Mouse (Mus musculus) cerebellum, postnatal 25 days (tissue): ENCODE results near the gene Fads2.
"Not testable (repeated sequence)": the region's sequence is repeated elsewhere in the genome, so short reads cannot be mapped to it uniquely, and the experiment has no call there.

ENCODE experiments used
- DNase-seq, 2 experiments: peaks; one replicate each; pipeline ENCODE4 v3.0.0; 2021; ENCODE audit warnings: mixed read lengths in 2 of 2

Fads2 gene

DNA sequence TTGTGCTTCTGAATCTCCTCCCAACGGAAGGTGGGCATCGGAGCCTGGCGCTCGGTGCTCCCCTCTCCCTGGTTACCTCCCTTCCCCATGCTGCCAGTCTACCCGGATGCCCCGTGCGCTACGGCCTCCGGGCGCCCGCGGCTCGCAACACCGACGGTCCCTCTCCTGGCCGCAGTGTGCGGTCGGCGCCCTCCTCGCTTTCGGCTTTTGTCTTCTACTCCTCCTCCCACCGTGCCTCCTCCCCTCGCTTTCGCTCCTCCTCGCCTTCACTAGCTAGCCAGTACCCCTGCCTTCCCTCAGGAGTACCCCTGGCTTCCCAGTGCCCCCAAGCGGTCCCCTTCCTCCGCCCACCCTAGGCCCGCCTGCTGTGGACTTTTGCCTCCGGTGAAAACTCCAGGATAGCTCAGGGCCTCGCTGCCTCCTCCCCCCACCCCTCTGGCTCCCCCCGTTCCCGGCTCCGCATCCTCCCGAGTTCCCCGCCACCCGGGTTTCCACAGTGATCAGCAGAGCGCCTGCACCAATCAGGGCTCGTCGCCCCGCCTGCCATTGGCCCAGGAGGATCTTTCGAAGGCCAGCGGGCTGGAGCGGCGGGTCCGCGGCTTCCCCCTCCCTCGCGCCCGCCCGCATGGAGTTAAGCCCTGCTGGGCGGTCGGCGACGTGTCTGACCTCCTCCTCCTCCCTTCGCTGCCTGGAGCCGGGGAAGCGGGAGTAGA, at the start of gene Fads2:
Gene Fads2 (minus strand): TSS at position 406 of the 713 bp plus-strand sequence.
- DNase-seq = peak; percentile 79 to 84

DNA sequence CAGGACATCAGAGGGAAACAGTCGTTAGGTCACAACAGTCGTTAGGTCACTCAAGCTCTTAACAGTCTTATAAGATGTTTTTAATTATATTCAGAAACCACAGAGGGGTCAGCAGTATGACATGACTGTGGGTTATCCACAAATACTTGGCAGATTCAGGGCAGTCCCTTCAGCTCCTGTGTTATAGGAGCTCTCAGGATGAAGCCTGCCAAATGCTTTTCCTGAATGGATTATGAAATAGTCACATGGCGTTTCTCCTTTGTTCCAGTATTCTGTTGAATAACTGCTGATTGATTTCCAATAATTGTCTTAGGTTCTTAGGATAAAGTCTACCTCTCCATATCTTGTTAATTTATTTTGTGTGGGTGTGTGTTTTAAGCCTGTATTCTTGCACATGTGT, 47.6 kb upstream of the Fads2 start:
- DNase-seq = no peak

DNA sequence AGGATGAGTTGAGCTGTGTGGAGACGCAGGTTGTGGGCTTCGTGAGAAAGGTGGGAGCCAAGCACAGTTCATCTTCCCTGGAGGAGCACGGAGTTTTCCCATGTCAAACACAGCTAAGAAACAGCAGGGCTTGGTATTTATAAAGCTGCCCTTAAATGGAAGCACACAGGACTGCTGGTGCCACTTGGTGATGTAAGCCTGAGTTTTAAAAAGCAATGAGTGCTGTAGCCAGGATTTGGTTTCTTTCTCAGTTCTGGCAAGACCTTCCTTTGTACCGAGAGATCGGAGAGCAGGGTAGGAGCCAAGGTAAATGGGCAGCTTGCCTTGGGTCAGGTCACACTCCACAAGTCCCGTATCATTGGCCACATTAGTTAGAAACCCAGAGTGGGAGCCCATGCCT, 47.0 kb upstream of the Fads2 start:
- no peak for DNase-seq

DNA sequence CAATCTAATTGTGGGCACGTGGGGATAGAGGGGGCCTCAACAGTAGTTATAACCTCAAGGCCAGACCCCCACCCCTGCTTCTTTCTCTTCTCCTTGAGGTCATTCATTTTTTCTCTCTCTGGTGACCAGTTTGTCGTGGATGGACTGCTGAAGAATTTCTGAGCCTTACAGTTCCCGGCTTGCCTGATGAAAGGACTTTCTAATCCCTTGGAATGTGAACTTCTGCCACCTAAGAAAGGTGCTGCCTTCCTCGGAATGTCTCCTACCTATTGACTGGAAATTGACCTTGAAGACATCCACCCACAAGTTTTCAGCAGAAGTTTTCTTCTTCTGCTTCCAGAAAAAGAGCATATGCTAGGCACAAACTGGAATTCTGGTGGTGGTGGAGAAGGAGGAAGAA, 42.9 kb upstream of the Fads2 start:
- no peak for DNase-seq

DNA sequence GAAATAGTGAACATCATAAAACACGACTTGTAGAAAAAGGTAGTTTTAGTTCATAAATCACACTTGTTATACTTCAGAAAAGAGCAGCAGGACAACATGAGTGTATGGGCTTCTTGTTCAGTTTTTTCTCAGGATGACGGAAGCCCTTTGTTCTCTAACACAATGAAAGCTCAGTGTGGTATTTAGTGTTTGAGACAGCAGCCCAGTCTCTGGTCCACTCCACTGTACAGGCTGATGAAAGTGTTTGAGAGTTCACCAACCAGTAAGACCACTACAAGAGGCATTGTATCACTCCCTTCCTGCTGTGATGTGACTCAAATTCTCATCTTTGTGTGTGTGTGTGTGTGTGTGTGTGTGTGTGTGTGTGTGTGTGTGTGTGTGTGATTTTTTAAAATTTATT, 42.1 kb upstream of the Fads2 start:
- DNase-seq = no peak

DNA sequence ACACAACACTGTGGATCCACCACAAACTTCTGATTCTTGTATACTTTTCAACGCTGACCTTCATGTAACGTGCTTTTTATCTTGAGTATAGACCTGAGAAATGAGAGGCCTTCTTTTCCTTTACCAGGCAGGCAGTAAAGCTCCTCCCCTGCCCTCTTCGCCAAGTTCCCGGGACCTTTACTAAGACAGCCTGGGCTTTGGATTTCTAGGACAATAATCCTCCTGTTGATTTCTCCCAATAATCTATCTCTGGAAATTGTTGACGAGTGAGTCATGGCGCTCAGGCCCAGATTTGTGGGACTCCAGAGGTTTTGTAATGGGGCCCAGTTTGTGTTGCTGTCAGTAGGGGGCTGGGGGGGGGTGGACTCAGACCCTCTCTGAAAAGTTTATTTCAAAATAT, 38.2 kb upstream of the Fads2 start:
- DNase-seq = no peak

DNA sequence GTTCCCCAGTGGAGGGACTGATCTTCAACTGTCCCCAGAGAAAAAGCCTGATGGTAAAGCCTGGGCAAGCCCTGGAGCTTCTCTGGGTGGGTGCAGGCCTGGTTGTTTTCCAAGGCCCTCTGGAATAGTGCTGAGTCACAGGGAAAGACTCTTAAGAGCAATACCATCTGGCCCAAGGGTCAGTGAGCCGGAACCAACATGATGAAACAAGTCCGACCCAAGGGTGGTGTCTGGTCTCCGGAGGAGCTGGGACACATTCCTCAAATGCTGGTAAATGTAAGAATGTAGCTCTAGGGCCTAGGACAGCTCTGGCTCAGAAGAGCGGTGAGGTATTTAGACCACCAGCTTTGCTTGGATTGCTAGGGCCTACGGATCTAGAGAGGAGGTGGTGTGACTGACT, 35.9 kb upstream of the Fads2 start:
- DNase-seq = no peak

DNA sequence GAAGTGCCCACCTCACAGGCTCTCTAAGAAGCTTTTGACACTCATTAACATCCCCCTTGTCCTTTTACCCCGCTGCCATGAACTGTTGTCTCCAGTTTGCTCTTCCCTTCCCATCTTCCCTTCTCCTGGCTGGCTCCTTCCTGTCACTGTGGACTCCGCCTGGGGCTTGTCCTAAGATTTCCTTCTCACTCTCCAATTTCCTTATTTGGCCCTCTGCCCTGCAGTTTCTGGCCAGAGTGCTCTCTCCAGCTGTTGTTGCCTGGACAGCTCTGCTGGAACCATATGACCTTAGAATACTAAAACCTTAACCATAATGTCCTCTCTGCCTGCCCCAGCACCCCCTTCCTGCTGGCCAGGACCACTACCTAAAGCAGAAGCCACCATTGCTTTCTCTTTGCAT, 33.1 kb upstream of the Fads2 start:
- peak in 1 of 2 experiments; percentile 7 for DNase-seq

DNA sequence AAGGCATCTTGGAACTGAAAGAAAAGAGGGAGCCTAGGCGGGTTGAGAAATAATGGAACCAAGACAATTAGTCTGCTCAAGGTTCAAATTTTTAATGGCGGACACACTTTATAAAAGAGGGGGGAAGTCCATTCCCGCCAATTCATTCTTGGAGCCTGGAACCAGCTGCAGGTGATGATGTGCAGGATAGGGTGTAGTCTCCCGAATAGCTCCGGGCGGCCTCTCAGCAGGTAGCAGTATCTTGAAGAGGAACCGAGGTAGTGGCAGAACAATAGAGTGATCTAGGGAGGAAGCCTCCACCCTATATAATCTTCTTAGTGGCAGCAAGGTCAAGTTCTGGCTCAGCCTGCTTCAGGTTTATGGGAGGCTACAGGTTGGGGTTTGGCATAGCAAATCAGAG, 28.0 kb upstream of the Fads2 start:
- not testable (repeated sequence) for DNase-seq

DNA sequence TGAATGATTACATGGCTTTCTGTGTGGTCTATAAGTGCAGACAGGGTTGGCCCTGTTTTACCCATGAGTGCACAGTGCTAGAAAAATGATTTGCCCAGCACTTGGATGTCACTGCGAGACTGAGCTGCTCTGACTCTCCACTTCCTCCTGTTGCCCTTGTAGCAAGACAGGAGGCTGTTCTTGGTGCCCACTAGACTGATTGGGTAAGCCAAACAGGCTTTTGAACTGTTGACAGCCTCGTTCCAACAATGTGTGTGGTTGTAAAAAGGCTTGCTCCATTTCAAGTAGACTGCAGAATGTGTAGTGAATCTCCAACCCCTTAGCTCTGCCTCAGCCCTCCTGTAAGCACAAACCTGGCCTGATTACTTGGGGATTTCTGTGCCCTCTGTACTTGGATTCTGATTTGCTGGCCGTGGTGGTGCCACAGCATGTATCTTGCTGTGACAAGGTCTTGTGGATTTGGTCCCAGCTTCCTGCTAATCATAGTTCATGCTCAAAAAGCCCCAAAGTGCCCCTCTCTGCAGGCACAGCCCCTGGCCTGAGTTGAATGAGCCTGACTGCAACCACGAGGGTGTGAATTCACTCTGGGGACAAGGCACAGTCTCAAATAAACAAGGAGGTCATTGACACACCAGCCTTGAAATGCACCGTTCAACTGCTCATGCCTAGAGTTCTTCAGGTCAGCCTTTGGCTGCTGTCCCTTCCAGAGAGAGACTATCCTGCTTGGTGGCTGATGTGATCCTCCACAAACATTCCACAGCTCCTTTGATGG, 25.1 kb upstream of the Fads2 start:
- no peak for DNase-seq

DNA sequence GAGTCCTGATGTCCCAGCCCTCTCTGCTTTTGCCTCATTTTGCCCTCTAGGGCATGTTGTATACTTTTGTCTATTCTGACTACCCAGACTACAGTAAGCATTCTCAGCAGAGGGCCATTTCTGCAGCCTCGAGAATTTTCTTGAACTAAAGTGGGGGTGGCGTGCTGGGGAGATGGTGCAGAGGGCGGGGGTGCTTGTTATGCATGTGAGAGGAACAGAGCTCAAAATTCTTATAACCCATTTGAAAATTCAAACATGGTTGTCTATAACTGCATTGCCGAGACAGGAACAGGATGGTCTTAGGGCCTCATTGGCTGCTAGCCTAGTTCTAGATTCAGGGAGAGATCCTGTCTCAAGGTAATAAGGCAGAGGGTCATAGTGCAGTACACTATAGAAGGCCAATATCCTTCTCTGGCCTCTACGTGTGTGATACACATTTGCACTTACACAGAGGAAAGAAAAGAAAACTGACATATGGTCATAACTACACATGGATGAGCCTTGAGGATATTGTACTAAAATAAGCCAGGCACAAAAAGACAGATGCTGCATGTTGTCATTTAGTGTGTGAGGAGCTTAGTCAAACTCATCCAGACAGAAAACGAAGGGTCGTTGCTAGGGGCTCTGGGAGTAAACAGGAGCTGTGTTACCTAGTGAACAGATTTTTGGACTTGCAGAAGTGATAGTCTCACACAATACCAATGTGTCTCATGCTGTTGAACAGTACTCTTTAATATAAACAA, 22.5 kb upstream of the Fads2 start:
- DNase-seq = no peak

DNA sequence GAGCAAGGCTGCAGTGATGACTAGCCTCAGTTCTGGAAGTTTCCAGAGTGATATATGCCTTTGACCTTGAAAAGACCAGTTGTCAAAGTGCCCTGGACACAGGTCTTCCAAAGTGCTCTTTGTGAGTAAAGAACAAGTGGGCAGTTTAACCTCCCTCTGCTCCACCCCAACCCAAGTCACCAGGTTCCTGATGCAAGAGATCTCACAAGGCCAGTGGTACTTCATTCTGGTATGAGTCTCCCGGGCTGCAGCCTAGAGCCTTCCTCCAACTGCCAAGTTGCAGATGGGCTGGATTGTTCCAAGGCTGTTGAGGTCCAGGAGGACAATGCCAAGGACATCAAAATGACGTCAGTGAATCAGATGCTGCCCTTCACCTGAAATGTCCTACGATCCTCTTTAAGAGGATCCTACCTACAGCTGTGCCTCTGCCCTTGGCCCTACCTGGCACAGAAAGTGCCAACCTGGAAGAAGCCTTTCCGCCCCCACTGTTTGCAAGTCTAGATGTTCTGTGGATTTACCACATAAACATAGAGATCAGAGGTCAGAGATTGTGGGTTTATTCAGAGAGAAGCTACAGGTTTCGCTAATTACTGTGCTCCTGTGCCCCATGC, 20.6 kb upstream of the Fads2 start:
- no peak for DNase-seq

DNA sequence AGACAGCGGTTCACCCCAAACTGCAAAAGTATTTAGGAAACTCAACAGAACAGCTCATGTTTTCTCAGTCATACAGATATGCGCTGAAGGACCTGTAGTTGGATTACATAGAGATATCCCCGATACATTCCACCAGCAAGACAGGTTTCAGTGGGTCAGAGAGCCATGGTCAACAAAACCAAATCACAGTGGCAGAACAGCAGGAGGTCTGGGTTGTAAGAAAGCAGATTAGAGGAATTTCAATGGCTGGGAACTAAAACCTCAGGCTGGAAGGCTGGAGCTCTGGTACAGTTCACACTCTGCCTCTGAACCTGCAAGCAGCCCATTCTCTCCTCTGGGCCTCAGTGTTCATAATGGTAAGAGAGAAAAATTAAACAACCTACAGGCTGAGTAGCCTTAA, 15.1 kb upstream of the Fads2 start:
- DNase-seq = no peak

DNA sequence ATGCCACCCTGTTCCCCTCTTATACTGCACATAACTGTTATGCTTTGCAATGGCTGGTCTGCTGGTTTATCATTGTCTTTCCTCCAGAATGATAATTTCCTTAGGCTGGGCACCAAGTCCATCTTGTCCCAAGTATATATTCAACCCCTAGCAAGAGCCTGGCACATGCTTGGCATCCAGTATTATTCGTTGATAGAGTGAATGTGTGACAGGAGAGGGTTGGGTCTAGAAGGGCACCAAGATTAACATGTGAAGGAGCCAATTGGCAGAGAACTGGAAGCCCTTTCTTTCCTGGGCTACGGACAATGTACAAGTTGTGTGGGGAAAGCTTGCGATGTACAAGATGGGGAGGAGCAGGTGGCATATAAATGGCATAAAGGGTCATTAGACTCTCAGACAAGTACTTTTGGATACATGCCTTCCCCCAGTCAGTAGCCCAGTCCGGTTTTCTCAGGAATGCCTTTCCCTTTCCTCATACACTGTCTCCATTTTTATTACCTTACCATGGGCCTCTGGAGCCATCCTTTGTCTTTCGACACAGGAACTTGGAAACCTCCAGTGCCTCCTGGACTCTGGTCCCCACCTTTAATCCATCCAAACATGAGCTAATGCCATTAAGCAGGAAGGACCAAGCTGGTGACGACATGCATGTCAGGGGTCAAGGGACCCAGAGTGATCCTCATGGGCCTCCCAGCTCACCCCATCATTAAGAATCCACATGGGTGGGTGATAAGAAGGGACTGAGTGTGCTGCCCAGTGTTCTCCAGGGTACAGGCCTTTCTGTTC, 14.0 kb upstream of the Fads2 start:
- DNase-seq = no peak

DNA sequence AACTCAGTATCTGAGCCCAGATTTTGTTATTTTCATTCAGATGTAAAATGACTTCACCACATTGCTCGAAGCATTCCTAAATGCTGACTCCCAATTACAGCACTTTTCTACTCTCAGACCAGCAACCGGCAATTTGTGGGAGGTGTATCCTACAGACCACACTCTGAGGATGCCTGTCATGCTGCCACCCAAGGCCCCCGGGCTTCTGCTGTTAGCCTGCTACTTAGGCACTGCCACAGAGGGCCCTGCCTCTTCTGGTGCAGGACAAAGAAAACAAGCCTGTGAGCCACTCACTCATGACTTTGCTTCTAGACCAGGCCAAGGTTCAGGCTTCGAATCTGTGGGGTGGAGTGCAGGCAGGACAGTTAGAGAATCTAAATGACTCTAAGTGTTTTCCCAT, 11.4 kb upstream of the Fads2 start:
- no peak for DNase-seq

DNA sequence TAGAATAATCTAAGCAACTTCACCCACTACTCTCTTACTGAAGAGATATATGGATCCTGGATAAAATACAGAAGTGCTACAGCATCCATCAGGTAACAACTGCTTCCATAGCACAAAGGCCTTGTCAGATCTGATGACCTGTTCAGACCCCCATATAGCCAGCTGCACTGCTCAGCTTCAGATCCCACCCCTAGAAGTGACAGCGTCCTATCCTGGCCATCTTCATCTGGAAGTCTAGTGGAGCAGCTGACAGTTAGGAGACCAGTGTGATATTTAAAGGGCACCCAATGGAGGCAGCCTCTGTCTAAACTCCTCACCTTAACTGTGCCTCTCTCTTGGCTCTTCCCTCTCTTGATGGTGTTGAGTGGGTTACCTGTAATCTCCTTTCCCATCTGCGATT, 7.1 kb upstream of the Fads2 start:
- no peak for DNase-seq

DNA sequence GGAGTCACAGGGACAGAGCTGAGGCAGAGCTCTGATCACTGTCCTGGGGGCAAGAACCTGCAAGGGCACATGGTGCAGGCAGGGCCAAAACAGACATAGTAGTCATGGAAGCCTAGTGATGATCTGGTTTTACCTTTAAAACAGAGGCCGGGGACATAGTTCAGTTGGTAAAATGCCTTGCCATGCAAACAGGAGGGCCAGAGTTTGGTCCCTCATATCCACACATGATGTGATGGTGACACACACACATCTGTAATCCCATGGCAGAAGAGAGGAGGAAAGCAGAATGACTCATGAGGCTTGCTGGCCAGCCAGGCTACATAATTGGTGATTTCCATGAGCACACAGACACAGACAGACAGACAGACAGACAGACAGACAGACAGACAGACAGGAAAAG, 6.6 kb upstream of the Fads2 start:
- no peak for DNase-seq

DNA sequence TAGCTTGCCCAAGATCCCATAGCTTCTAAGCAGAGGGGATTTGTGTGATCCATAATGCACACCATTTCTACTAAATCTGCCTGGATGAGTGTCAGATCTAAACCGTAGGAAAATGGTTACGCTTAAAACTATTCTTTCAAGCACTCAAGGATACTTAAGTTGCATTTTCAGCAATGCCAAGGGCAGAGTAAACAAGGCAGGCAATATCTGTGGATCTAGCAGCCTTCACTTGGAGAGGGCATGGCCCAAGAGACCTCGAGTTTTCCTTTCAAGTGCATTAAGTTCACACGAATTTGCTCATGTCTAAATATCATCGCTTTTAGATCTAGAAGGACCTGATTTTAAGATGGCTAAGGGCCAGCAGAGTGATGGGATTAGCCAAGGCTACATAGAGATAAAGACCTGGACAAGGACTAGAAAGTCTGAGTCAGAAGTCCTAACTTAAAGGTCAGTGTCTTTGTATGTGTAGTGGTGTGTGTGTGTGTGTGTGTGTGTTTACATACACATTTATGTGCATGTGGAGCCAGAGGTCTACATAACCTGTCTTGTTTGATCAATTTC, 5.6 kb upstream of the Fads2 start:
- DNase-seq = no peak

DNA sequence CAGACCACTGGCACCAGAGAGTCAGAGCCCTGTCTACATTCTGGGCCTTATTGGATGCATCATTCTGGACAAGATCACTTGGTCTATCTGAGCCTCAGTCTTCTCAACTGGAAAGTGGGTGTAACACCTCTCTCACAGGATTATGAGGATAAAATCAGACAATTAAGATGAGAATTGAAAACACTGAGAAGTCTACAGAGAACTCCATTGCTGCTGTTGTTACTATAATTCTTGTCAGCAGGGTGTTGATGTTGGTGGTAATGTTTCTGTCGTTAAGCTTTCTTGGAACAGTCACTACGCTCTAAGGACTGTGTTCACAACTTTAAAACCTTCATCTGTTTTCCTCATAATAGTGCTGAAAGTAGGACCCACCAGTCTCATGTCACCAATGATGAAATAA, 5.1 kb upstream of the Fads2 start:
- DNase-seq = no peak

DNA sequence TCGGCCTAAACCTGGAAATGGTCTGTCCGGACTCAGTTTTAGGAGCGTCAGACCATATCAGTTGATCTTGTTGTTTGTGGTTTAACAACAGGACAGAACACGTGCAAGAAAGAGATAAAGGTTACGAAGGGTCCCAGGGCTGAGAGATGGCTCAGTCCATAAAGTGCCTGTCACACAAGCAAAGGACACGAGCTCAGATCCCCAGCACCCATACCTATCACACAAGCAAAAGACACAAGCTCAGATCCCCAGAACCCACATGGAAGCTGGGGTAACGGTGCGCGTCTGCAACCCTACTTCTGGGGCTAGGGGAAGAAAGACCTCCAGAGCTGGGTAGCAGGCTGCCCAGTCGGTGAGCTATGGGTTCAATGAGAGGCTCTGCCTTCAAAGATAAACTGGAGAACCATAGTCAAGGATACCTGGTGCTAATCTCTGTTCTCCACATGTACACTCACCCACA, 3.5 kb upstream of the Fads2 start:
- no peak for DNase-seq

DNA sequence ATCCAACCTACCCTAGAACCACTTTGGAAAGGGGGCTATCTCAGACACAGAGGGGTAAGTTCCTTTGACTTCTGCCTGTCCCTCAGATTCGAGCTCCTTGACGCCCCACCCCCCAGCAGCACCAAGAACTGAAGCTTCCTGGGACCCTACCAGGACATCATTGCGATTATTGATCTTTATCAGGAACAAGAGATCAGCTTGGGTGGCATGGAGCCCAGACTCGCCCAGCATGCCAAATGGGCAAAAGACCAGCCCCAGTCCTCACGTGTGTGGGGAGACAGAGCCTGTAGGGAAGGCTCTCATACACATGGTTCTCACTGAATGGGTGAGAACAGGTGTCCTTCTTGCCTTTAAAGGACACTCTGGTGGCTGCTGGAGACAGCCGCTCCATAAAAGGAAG, 2.7 kb upstream of the Fads2 start:
- no peak for DNase-seq

DNA sequence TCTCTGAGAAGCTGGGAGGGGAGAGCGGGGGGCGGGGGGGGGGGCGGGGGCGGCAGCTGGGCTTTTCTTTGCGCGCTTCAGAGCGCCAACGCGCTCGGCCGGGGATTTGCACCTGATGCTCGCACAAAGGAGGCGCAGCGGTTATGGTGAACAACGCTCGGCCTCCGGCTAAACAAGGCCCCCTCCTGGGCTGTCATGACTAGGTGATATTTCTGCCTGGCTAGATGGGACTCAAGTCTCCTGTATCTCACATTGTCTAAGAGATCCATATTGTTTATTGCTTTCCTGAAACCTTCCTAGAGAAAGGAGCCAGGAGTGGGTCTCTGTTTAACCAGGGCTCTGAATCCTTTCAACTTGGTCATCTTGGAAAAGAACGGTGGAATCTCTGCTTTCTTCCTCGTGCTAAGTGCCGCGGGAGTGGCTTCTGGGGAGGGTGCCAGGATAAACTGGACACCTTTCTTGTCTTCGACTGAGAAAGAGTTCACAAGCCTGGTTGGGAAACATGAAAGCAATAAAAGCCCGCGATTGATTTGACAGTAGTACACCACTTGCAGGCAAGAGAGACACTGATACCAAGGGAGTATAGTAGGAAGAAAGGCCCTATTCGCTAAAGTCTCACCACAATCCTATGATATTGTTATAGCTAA, 631 bp upstream of the Fads2 start:
- no peak for DNase-seq
